ENCODE assay signal across 8 mouse cellular contexts in the genomic region with DNA sequence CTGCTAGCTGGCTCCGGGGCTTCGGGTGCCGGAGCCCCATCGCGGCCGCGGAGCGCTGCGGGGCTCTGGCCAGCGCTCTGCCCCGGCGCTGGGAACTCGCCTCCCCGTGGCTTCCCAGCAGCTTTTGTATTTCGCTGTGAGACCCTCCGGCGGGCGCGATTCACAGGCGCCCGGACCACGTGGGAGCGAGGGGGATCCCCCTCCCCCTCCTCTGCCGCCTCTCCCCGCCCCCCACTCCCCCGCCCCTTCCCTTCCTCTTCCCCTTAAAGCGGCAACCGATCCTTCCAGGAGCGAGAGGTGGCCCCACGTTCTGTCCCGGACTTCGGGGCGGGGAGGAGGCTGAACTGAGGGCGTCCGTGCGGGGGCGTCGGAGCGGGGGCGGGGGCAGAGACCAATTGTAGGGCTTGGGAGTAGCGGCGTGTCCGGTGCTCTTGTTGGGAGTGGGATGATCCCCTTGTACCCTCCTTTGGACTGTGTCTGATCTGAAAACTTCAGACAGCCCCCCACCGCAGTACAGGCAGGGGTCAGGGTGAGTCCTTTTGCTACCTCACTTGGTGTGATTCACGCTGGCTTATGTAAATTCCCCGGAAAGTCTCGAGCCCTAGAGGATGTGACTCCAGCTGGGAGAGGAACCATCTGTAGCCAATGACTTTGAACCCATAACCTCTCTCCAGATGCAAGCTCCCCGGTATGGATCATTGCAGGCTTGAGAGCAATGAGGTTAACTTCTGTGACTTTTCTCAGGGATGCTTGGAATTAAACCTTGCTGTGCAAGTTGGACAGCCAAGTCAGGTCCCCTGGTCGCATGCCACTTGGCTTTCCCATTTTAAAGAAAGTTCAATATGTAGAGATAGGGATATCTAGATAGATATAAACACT. TPM values are rescaled to one million over a fixed set of nuclear protein-coding genes. Genes with fewer than 3 reads are reported as not detected.
DNase-seq lines count a peak whose midpoint lies in the region; ATAC-seq and TF ChIP-seq lines count a peak whose summit lies in the region.

Gene Fjx1 (minus strand): TSS at position 829 of the 879 bp plus-strand sequence.

- peak within 1 kb of the TSS; percentile 92 for H3K9ac ChIP-seq in ES-E14 (ENCODE audit: insufficient read depth, low read depth, low read length, poor library complexity, severe bottlenecking)
- H3K9ac ChIP-seq in embryonic facial prominence, embryonic 15.5 days: peak within 1 kb of the TSS; percentile 71
- H3K9ac ChIP-seq in heart, embryonic 13.5 days: peak within 1 kb of the TSS; percentile 87
- H3K9ac ChIP-seq in kidney, embryonic 16.5 days (replicated peaks; ENCODE audit: low read length): peak within 1 kb of the TSS; percentile 87
- H3K9ac ChIP-seq in liver, embryonic 12.5 days: peak within 1 kb of the TSS; percentile 59

- DNase-seq in ES-E14 (ENCODE audit: low read depth, low spot score): peak; percentile 48
- DNase-seq in adrenal gland, postnatal 14 days: peak; percentile 52
- no peak for DNase-seq in spleen, postnatal 14 days (ENCODE audit: low spot score in 2 of 2)

- peak; percentile 50 for ATAC-seq in embryonic facial prominence, embryonic 15.5 days (ENCODE audit: insufficient number of reproducible peaks, low FRiP score, low TSS enrichment, low read depth)
- 0 out of 2 replicates have a peak, but pooled peaks have one; percentile 17 for ATAC-seq in heart, embryonic 13.5 days (ENCODE audit: extremely low read depth, insufficient number of reproducible peaks, low FRiP score, low TSS enrichment)
- ATAC-seq in kidney, embryonic 16.5 days (ENCODE audit: low FRiP score, low TSS enrichment): peak; percentile 71
- ATAC-seq in liver, embryonic 12.5 days: peak; percentile 30

- H3K4me1 ChIP-seq in ES-E14 (ENCODE audit: control insufficient read depth in 2 of 2, insufficient read depth in 2 of 2, low read length in 2 of 2, poor library complexity in 1 of 2): peaks cover 0 to 3% of the 10 kb centered on the region in 2 experiments; a peak in 3 of 4 replicates
- H3K4me1 ChIP-seq in embryonic facial prominence, embryonic 15.5 days: peaks cover 43% of the 10 kb centered on the region
- peaks cover 22% of the 10 kb centered on the region for H3K4me1 ChIP-seq in heart, embryonic 13.5 days
- peaks cover 40% of the 10 kb centered on the region for H3K4me1 ChIP-seq in kidney, embryonic 16.5 days (ENCODE audit: insufficient read depth, low read length)
- H3K4me1 ChIP-seq in liver, embryonic 12.5 days: peaks cover 19% of the 10 kb centered on the region
- H3K4me1 ChIP-seq in olfactory bulb, adult 2 months (ENCODE audit: control insufficient read depth, insufficient read depth, low read length): peaks cover 10% of the 10 kb centered on the region; the same call in 1 of the 2 replicates

- peak; percentile 74 for TF ChIP-seq POLR2A in olfactory bulb, adult 2 months (IDR thresholded peaks at IDR 0.05; ENCODE audit: insufficient read depth, low read depth, low read length)

- H3K27ac ChIP-seq in ES-E14 (ENCODE audit: insufficient read depth, low read depth, low read length, poor library complexity, severe bottlenecking): no peak within 1 kb of the TSS; the same call in 1 of the 2 replicates
- H3K27ac ChIP-seq in embryonic facial prominence, embryonic 15.5 days (replicated peaks): peak within 1 kb of the TSS; percentile 80
- peak within 1 kb of the TSS; percentile 39; the same call in 1 of the 2 replicates for H3K27ac ChIP-seq in heart, embryonic 13.5 days (replicated peaks)
- H3K27ac ChIP-seq in kidney, embryonic 16.5 days (ENCODE audit: low read length): peak within 1 kb of the TSS; percentile 88
- H3K27ac ChIP-seq in liver, embryonic 12.5 days: peak within 1 kb of the TSS; percentile 20; the same call in 1 of the 2 replicates
- H3K27ac ChIP-seq in olfactory bulb, adult 2 months (ENCODE audit: insufficient read depth, low read depth, low read length): peak within 1 kb of the TSS; percentile 75

- H3K4me3 ChIP-seq in ES-E14 (ENCODE audit: insufficient read depth in 1 of 2, low read depth in 1 of 2, low read length in 2 of 2, poor library complexity in 1 of 2, severe bottlenecking in 1 of 2): peak within 1 kb of the TSS; percentile 79 to 91
- H3K4me3 ChIP-seq in embryonic facial prominence, embryonic 15.5 days (replicated peaks): peak within 1 kb of the TSS; percentile 74
- peak within 1 kb of the TSS; percentile 73 for H3K4me3 ChIP-seq in heart, embryonic 13.5 days
- peak within 1 kb of the TSS; percentile 77 for H3K4me3 ChIP-seq in kidney, embryonic 16.5 days (ENCODE audit: low read length)
- peak within 1 kb of the TSS; percentile 59 for H3K4me3 ChIP-seq in liver, embryonic 12.5 days
- H3K4me3 ChIP-seq in olfactory bulb, adult 2 months (ENCODE audit: insufficient read depth, low read depth, low read length): peak within 1 kb of the TSS; percentile 64

- under 1% methylated on average over 47 of the region's 49 CpGs for WGBS in embryonic facial prominence, embryonic 15.5 days
- WGBS in heart, embryonic 13.5 days: under 1% methylated on average over 45 of the region's 49 CpGs
- under 1% methylated on average over 44 of the region's 49 CpGs for WGBS in kidney, embryonic 16.5 days
- WGBS in liver, embryonic 12.5 days (ENCODE audit: insufficient replicate concordance): under 1% methylated on average over 41 of the region's 49 CpGs
- 2% methylated on average over 47 of the region's 49 CpGs for WGBS in olfactory bulb, adult 2 months

- no peaks in the 10 kb centered on the region for H3K27me3 ChIP-seq in embryonic facial prominence, embryonic 15.5 days
- peaks cover 47% of the 10 kb centered on the region for H3K27me3 ChIP-seq in heart, embryonic 13.5 days (replicated peaks)
- peaks cover 9% of the 10 kb centered on the region; the same call in 1 of the 2 replicates for H3K27me3 ChIP-seq in kidney, embryonic 16.5 days (ENCODE audit: insufficient read depth, low read length)
- H3K27me3 ChIP-seq in liver, embryonic 12.5 days (replicated peaks): peaks cover 65% of the 10 kb centered on the region

- H3K36me3 ChIP-seq in ES-E14 (ENCODE audit: control insufficient read depth, insufficient read depth, low read length, poor library complexity, severe bottlenecking): no peaks in the 10 kb centered on the region
- H3K36me3 ChIP-seq in embryonic facial prominence, embryonic 15.5 days: no peaks in the 10 kb centered on the region
- H3K36me3 ChIP-seq in heart, embryonic 13.5 days: no peaks in the 10 kb centered on the region
- H3K36me3 ChIP-seq in kidney, embryonic 16.5 days (ENCODE audit: insufficient read depth, low read length): no peaks in the 10 kb centered on the region
- no peaks in the 10 kb centered on the region for H3K36me3 ChIP-seq in liver, embryonic 12.5 days

- TF ChIP-seq CTCF in olfactory bulb, adult 2 months (IDR thresholded peaks at IDR 0.05; ENCODE audit: insufficient read depth, low read depth, low read length): no peak

- H3K9me3 ChIP-seq in ES-E14 (ENCODE audit: control insufficient read depth, insufficient read depth, low read depth, low read length): no peaks in the 10 kb centered on the region
- no peaks in the 10 kb centered on the region for H3K9me3 ChIP-seq in embryonic facial prominence, embryonic 15.5 days (replicated peaks)
- H3K9me3 ChIP-seq in heart, embryonic 13.5 days: no peaks in the 10 kb centered on the region
- no peaks in the 10 kb centered on the region for H3K9me3 ChIP-seq in kidney, embryonic 16.5 days (ENCODE audit: low read length)
- H3K9me3 ChIP-seq in liver, embryonic 12.5 days (replicated peaks): no peaks in the 10 kb centered on the region

- in situ Hi-C loops in ES-E14 (cut with MboI; ENCODE audit: low sequenced_read_pairs in 2 of 2, unreplicated experiment in 2 of 2): loop anchor here (10.0 to 25.0 kb wide), 3 partner anchors 540 to 740 kb away; no protein-coding TSS in a partner anchor

- H3K4me2 ChIP-seq in embryonic facial prominence, embryonic 15.5 days (replicated peaks): peak within 1 kb of the TSS; percentile 99
- H3K4me2 ChIP-seq in heart, embryonic 13.5 days: peak within 1 kb of the TSS; percentile 98
- peak within 1 kb of the TSS; percentile 98 for H3K4me2 ChIP-seq in kidney, embryonic 16.5 days (replicated peaks; ENCODE audit: low read depth, low read length)
- peak within 1 kb of the TSS; percentile 77 for H3K4me2 ChIP-seq in liver, embryonic 12.5 days

TF ChIP-seq in ES-E14, 5 proteins besides CTCF, POLR2A, EP300 and RAD21:
- TF ChIP-seq CHD2 (IDR thresholded peaks at IDR 0.05; ENCODE audit: low read depth, low read length): no peak
- TF ChIP-seq HCFC1 (IDR thresholded peaks at IDR 0.05; ENCODE audit: borderline replicate concordance, insufficient read depth, low read length): no peak

RNA-seq across cellular contexts. Expression of gene Fjx1, which starts in this region (rescaled TPM):
- total RNA-seq in ES-E14 (2012; rRNA removed): 17.3 and 25.9 TPM in 2 replicates
- total RNA-seq in adrenal gland, postnatal 14 days (2021): 0.85 and 1.5 TPM in 2 replicates
- polyA plus RNA-seq in embryonic facial prominence, embryonic 15.5 days (2015; fragmentation: Nextera tagmentation; extraction: Ambion mirVana): 15.9 and 16.4 TPM in 2 replicates
- polyA plus RNA-seq in heart, embryonic 13.5 days (2015; fragmentation: Nextera tagmentation; extraction: Ambion mirVana): 2.5 and 2.6 TPM in 2 replicates
- polyA plus RNA-seq in kidney, embryonic 16.5 days (2015; fragmentation: Nextera tagmentation; extraction: Ambion mirVana): 7.6 and 7.8 TPM in 2 replicates
- polyA plus RNA-seq in liver, embryonic 12.5 days (2016; fragmentation: Nextera tagmentation; extraction: Ambion mirVana): 2.6 and 2.9 TPM in 2 replicates
- not detected in 2 replicates for polyA plus RNA-seq in olfactory bulb, adult 2 months (2012; ENCODE audit: insufficient read depth, insufficient read length, low replicate concordance, missing spikeins)

Comparison
In these comparisons a context has a peak if more than half of its experiments do, and no peak if none do; other contexts are left out.
1. DNase-seq: peak in ES-E14 (single experiment) and adrenal gland, postnatal 14 days (single experiment); none in spleen, postnatal 14 days (0 of 2).
2. ATAC-seq: peak in every context shown above with its lines; median percentile 71 in kidney, embryonic 16.5 days; 50 in embryonic facial prominence, embryonic 15.5 days; 30 in liver, embryonic 12.5 days; 17 in heart, embryonic 13.5 days.
3. Peak in every context shown above with its lines, with median percentiles within 50 percentile points of each other: H3K4me3 ChIP-seq, H3K9ac ChIP-seq and H3K4me2 ChIP-seq.